Mouse (Mus musculus) c-Kit-positive CD71-positive TER-119-positive erythroid progenitor cells, embryonic 14.5 days (primary cell): ENCODE data around the gene Nxf2.
"Not testable (repeated sequence)": the region's sequence is repeated elsewhere in the genome, so short reads cannot be mapped to it uniquely, and the experiment has no call there.

Experiments used
- DNase-seq: peaks from one replicate; pipeline ENCODE4 v3.0.0-alpha.2; 2013; ENCODE audit warnings: low spot score

The Nxf2 gene

GRCm38 (mm10) chrX:134964546-134964945 lies at the start of gene Nxf2:
Gene Nxf2, minus strand, starts transcription at chrX:134964754.
- DNase-seq, result no peak

GRCm38 (mm10) chrX:135011381-135011780 lies 46.8 kb upstream of the Nxf2 start:
- no peak for DNase-seq

- DNase-seq, result no peak
Observed at GRCm38 (mm10) chrX:135009471-135009815, 44.9 kb upstream of the Nxf2 start.

GRCm38 (mm10) chrX:135008720-135009470 lies 44.3 kb upstream of the Nxf2 start, which contains the start of gene Zmat1:
Gene Zmat1, minus strand, starts transcription at chrX:135009209.
- DNase-seq, result peak; percentile 78

- no peak for DNase-seq
Observed at GRCm38 (mm10) chrX:135008021-135008420, 43.5 kb upstream of the Nxf2 start.

GRCm38 (mm10) chrX:134963305-134964094 lies 1.1 kb downstream of the Nxf2 start:
- peak; percentile 53 for DNase-seq

- no peak for DNase-seq
Observed at GRCm38 (mm10) chrX:134930361-134930760, 34.2 kb downstream of the Nxf2 start.

- no peak for DNase-seq
Observed at GRCm38 (mm10) chrX:134929927-134930326, 34.6 kb downstream of the Nxf2 start.

GRCm38 (mm10) chrX:134925058-134925457 lies 39.5 kb downstream of the Nxf2 start:
- DNase-seq, result peak; percentile 49

- DNase-seq, result no peak
Observed at GRCm38 (mm10) chrX:134923675-134924424, 40.7 kb downstream of the Nxf2 start.

- DNase-seq, result no peak
Observed at GRCm38 (mm10) chrX:134919220-134919619, 45.3 kb downstream of the Nxf2 start.

- no peak for DNase-seq
Observed at GRCm38 (mm10) chrX:134915745-134916144, 48.8 kb downstream of the Nxf2 start.

- not testable (repeated sequence) for DNase-seq
Observed at GRCm38 (mm10) chrX:134915315-134915714, 49.2 kb downstream of the Nxf2 start.

- DNase-seq, result no peak
Observed at GRCm38 (mm10) chrX:134914851-134915250, 49.7 kb downstream of the Nxf2 start.

GRCm38 (mm10) chrX:134913234-134913936 lies 51.2 kb downstream of the Nxf2 start:
- peak; percentile 70 for DNase-seq

GRCm38 (mm10) chrX:134912805-134913204 lies 51.7 kb downstream of the Nxf2 start:
- DNase-seq, result no peak

GRCm38 (mm10) chrX:134910345-134910744 lies 54.2 kb downstream of the Nxf2 start:
- DNase-seq, result no peak
